Mouse (Mus musculus): ENCODE measurements around the gene Rbms1. TPM values are rescaled to one million over a fixed set of nuclear protein-coding genes. Genes with fewer than 3 reads are reported as not detected.

Gene Rbms1
- polyA plus RNA-seq, 1 experiment from 2014 or later, result 146 TPM

GRCm38 (mm10) chr2:60858116-60858515 lies 104.9 kb downstream of the Rbms1 start:
- H3K27ac ChIP-seq (ENCODE audit: low read length), result no peak overlapping the region
- H3K4me2 ChIP-seq (replicated peaks; ENCODE audit: low read depth, low read length), result no peak overlapping the region
- H3K4me3 ChIP-seq (ENCODE audit: low read depth, low read length), result no peak overlapping the region
- H3K27me3 ChIP-seq (ENCODE audit: control insufficient read depth, insufficient read depth, low read length), result no peaks in the 10 kb centered on the region
- peaks cover 6% of the 10 kb centered on the region; the same call in 1 of the 2 replicates for H3K4me1 ChIP-seq (ENCODE audit: control insufficient read depth, insufficient read depth, low read length)
- no peak overlapping the region for H3K9ac ChIP-seq (replicated peaks; ENCODE audit: low read depth, low read length)
- H3K9me3 ChIP-seq (ENCODE audit: control insufficient read depth, low read depth, low read length), result no peaks in the 10 kb centered on the region
- no peaks in the 10 kb centered on the region for H3K36me3 ChIP-seq (ENCODE audit: control insufficient read depth, insufficient read depth, low read length)
- no peak for ATAC-seq (ENCODE audit: insufficient number of reproducible peaks, insufficient read depth, low FRiP score, low read depth)
- WGBS, result 87% methylated on average over 1 of the region's 1 CpGs

- Histone ChIP-seq H3K4me1 (ENCODE audit: control insufficient read depth, insufficient read depth, low read length) (peaks cover 12% of the 10 kb centered on the region; the same call in 1 of the 2 replicates), H3K4me3 (ENCODE audit: low read depth, low read length) (no peak overlapping the region), H3K36me3 (ENCODE audit: control insufficient read depth, insufficient read depth, low read length) (no peaks in the 10 kb centered on the region), H3K27me3 (ENCODE audit: control insufficient read depth, insufficient read depth, low read length) (no peaks in the 10 kb centered on the region), H3K9me3 (ENCODE audit: control insufficient read depth, low read depth, low read length) (no peaks in the 10 kb centered on the region), H3K4me2 (replicated peaks; ENCODE audit: low read depth, low read length) (no peak overlapping the region), H3K9ac (replicated peaks; ENCODE audit: low read depth, low read length) (no peak overlapping the region), H3K27ac (ENCODE audit: low read length) (no peak overlapping the region)
- WGBS, result 54% methylated on average over 2 of the region's 2 CpGs
- ATAC-seq (ENCODE audit: insufficient number of reproducible peaks, insufficient read depth, low FRiP score, low read depth), result no peak
Observed at GRCm38 (mm10) chr2:60856097-60856496, 106.9 kb downstream of the Rbms1 start.

GRCm38 (mm10) chr2:60855006-60855405 lies 108.0 kb downstream of the Rbms1 start:
- 43% methylated on average over 4 of the region's 4 CpGs for WGBS
- no peaks in the 10 kb centered on the region for H3K36me3 ChIP-seq (ENCODE audit: control insufficient read depth, insufficient read depth, low read length)
- no peak overlapping the region; the same call in 1 of the 2 replicates for H3K27ac ChIP-seq (ENCODE audit: low read length)
- H3K4me2 ChIP-seq (replicated peaks; ENCODE audit: low read depth, low read length), result no peak overlapping the region
- no peaks in the 10 kb centered on the region for H3K27me3 ChIP-seq (ENCODE audit: control insufficient read depth, insufficient read depth, low read length)
- peak; percentile 56; the same call in 1 of the 2 replicates for ATAC-seq (ENCODE audit: insufficient number of reproducible peaks, insufficient read depth, low FRiP score, low read depth)
- H3K9ac ChIP-seq (replicated peaks; ENCODE audit: low read depth, low read length), result no peak overlapping the region
- H3K4me3 ChIP-seq (ENCODE audit: low read depth, low read length), result no peak overlapping the region
- H3K9me3 ChIP-seq (ENCODE audit: control insufficient read depth, low read depth, low read length), result no peaks in the 10 kb centered on the region
- peaks cover 20% of the 10 kb centered on the region; the same call in 1 of the 2 replicates for H3K4me1 ChIP-seq (ENCODE audit: control insufficient read depth, insufficient read depth, low read length)

GRCm38 (mm10) chr2:60851898-60852297 lies 111.1 kb downstream of the Rbms1 start:
- Histone ChIP-seq H3K36me3 (ENCODE audit: control insufficient read depth, insufficient read depth, low read length) (no peaks in the 10 kb centered on the region), H3K9me3 (ENCODE audit: control insufficient read depth, low read depth, low read length) (no peaks in the 10 kb centered on the region), H3K27ac (ENCODE audit: low read length) (no peak overlapping the region), H3K4me2 (replicated peaks; ENCODE audit: low read depth, low read length) (no peak overlapping the region), H3K4me3 (ENCODE audit: low read depth, low read length) (no peak overlapping the region), H3K27me3 (ENCODE audit: control insufficient read depth, insufficient read depth, low read length) (no peaks in the 10 kb centered on the region), H3K9ac (replicated peaks; ENCODE audit: low read depth, low read length) (no peak overlapping the region), H3K4me1 (ENCODE audit: control insufficient read depth, insufficient read depth, low read length) (peaks cover 20% of the 10 kb centered on the region; the same call in 1 of the 2 replicates)
- no peak for ATAC-seq (ENCODE audit: insufficient number of reproducible peaks, insufficient read depth, low FRiP score, low read depth)
- 49% methylated on average over 3 of the region's 3 CpGs for WGBS

- Histone ChIP-seq H3K9ac (replicated peaks; ENCODE audit: low read depth, low read length) (no peak overlapping the region), H3K4me1 (ENCODE audit: control insufficient read depth, insufficient read depth, low read length) (peaks cover 20% of the 10 kb centered on the region; the same call in 1 of the 2 replicates)
Observed at GRCm38 (mm10) chr2:60851057-60851718, 111.8 kb downstream of the Rbms1 start.

GRCm38 (mm10) chr2:60848478-60848877 lies 114.5 kb downstream of the Rbms1 start:
- WGBS, result 92% methylated on average over 4 of the region's 4 CpGs
- Histone ChIP-seq H3K4me2 (replicated peaks; ENCODE audit: low read depth, low read length) (no peak overlapping the region), H3K27ac (ENCODE audit: low read length) (no peak overlapping the region), H3K9ac (replicated peaks; ENCODE audit: low read depth, low read length) (no peak overlapping the region), H3K36me3 (ENCODE audit: control insufficient read depth, insufficient read depth, low read length) (no peaks in the 10 kb centered on the region), H3K4me1 (ENCODE audit: control insufficient read depth, insufficient read depth, low read length) (peaks cover 21% of the 10 kb centered on the region), H3K27me3 (ENCODE audit: control insufficient read depth, insufficient read depth, low read length) (no peaks in the 10 kb centered on the region), H3K4me3 (ENCODE audit: low read depth, low read length) (no peak overlapping the region), H3K9me3 (ENCODE audit: control insufficient read depth, low read depth, low read length) (no peaks in the 10 kb centered on the region)
- no peak for ATAC-seq (ENCODE audit: insufficient number of reproducible peaks, insufficient read depth, low FRiP score, low read depth)

More at GRCm38 (mm10) chr2:60851057-60851718, 111.8 kb downstream of the Rbms1 start:
- Histone ChIP-seq H3K9me3 (ENCODE audit: control insufficient read depth, low read depth, low read length) (no peaks in the 10 kb centered on the region), H3K4me3 (ENCODE audit: low read depth, low read length) (no peak overlapping the region), H3K27ac (ENCODE audit: low read length) (no peak overlapping the region; the same call in 1 of the 2 replicates), H3K36me3 (ENCODE audit: control insufficient read depth, insufficient read depth, low read length) (no peaks in the 10 kb centered on the region), H3K4me2 (replicated peaks; ENCODE audit: low read depth, low read length) (no peak overlapping the region), H3K27me3 (ENCODE audit: control insufficient read depth, insufficient read depth, low read length) (no peaks in the 10 kb centered on the region)
- ATAC-seq (ENCODE audit: insufficient number of reproducible peaks, insufficient read depth, low FRiP score, low read depth), result no peak
- WGBS, result 43% methylated on average over 14 of the region's 14 CpGs

GRCm38 (mm10) chr2:60847984-60848383 lies 115.0 kb downstream of the Rbms1 start:
- WGBS, result 71% methylated on average over 3 of the region's 3 CpGs
- H3K36me3 ChIP-seq (ENCODE audit: control insufficient read depth, insufficient read depth, low read length), result no peaks in the 10 kb centered on the region
- H3K4me3 ChIP-seq (ENCODE audit: low read depth, low read length), result no peak overlapping the region
- no peak overlapping the region for H3K27ac ChIP-seq (ENCODE audit: low read length)
- ATAC-seq (ENCODE audit: insufficient number of reproducible peaks, insufficient read depth, low FRiP score, low read depth), result no peak
- H3K4me1 ChIP-seq (ENCODE audit: control insufficient read depth, insufficient read depth, low read length), result peaks cover 22% of the 10 kb centered on the region
- no peak overlapping the region for H3K9ac ChIP-seq (replicated peaks; ENCODE audit: low read depth, low read length)
- H3K27me3 ChIP-seq (ENCODE audit: control insufficient read depth, insufficient read depth, low read length), result no peaks in the 10 kb centered on the region
- H3K4me2 ChIP-seq (replicated peaks; ENCODE audit: low read depth, low read length), result no peak overlapping the region
- H3K9me3 ChIP-seq (ENCODE audit: control insufficient read depth, low read depth, low read length), result no peaks in the 10 kb centered on the region

GRCm38 (mm10) chr2:60845316-60845894 lies 117.6 kb downstream of the Rbms1 start:
- Histone ChIP-seq H3K4me3 (ENCODE audit: low read depth, low read length) (no peak overlapping the region), H3K4me2 (replicated peaks; ENCODE audit: low read depth, low read length) (no peak overlapping the region), H3K27me3 (ENCODE audit: control insufficient read depth, insufficient read depth, low read length) (no peaks in the 10 kb centered on the region), H3K9ac (replicated peaks; ENCODE audit: low read depth, low read length) (no peak overlapping the region), H3K4me1 (ENCODE audit: control insufficient read depth, insufficient read depth, low read length) (peaks cover 11% of the 10 kb centered on the region), H3K27ac (ENCODE audit: low read length) (no peak overlapping the region), H3K36me3 (ENCODE audit: control insufficient read depth, insufficient read depth, low read length) (peaks cover 10% of the 10 kb centered on the region), H3K9me3 (ENCODE audit: control insufficient read depth, low read depth, low read length) (no peaks in the 10 kb centered on the region)
- 58% methylated on average over 5 of the region's 5 CpGs for WGBS
- ATAC-seq (ENCODE audit: insufficient number of reproducible peaks, insufficient read depth, low FRiP score, low read depth), result no peak

Data from stomach, embryonic 14.5 days (tissue).